ENCODE assay signal across 8 mouse cellular contexts in genomic region chr7:80370649-80371040, GRCm38 (mm10). TPM values are rescaled to one million over a fixed set of nuclear protein-coding genes. Genes with fewer than 3 reads are reported as not detected.
DNase-seq lines count a peak whose midpoint lies in the region; ATAC-seq lines count a peak whose summit lies in the region.

No protein-coding gene starts in this region.

- peaks cover 5% of the 10 kb centered on the region; the same call in 1 of the 2 replicates for H3K27me3 ChIP-seq in hindbrain, embryonic 10.5 days (ENCODE audit: insufficient read depth, poor library complexity, severe bottlenecking)

- H3K4me1 ChIP-seq in hindbrain, embryonic 10.5 days (replicated peaks) = peaks cover 24% of the 10 kb centered on the region

- 0% methylated on average over 31 of the region's 31 CpGs for WGBS in hindbrain, embryonic 10.5 days

- peak overlapping the region; percentile 95 for H3K27ac ChIP-seq in hindbrain, embryonic 10.5 days

- no peaks in the 10 kb centered on the region for H3K9me3 ChIP-seq in hindbrain, embryonic 10.5 days

- H3K4me3 ChIP-seq in hindbrain, embryonic 10.5 days = peak overlapping the region; percentile 94

- peaks cover 31% of the 10 kb centered on the region for H3K36me3 ChIP-seq in hindbrain, embryonic 10.5 days

- peak; percentile 92 for DNase-seq in ES-CJ7 (ENCODE audit: low read depth, low spot score)
- no peak for DNase-seq in hindbrain, embryonic 10.5 days (ENCODE audit: low spot score)
- DNase-seq in layer of hippocampus, postnatal 25 days (ENCODE audit: extremely low spot score in 1 of 2, low spot score in 1 of 2) = peak; percentile 71 to 74
- DNase-seq in lung, postnatal 14 days = peak; percentile 76
- peak; percentile 98 for DNase-seq in retina, adult 2 months (ENCODE audit: low read depth, low spot score)
- DNase-seq in thymus, postnatal 25 days = peak; percentile 85

- ATAC-seq in cerebellum, adult (ENCODE audit: insufficient number of reproducible peaks, low FRiP score, low TSS enrichment) = peak; percentile 67; the same call in 1 of the 2 replicates
- ATAC-seq in frontal cortex, adult (ENCODE audit: low TSS enrichment) = peak; percentile 64

RNA-seq across cellular contexts. Expression of gene Man2a2, which starts 0.5 kb away (rescaled TPM):
- polyA plus RNA-seq in hindbrain, embryonic 10.5 days (2016; fragmentation: Nextera tagmentation; extraction: Ambion mirVana) = 17.7 TPM in 2 replicates
- total RNA-seq in layer of hippocampus, postnatal 25 days (2021) = 100 to 1,000 TPM; 141 to 168 TPM

RNA-seq across cellular contexts. Expression of gene Fes, which starts 17.1 kb away (rescaled TPM):
- polyA plus RNA-seq in hindbrain, embryonic 10.5 days (2016; fragmentation: Nextera tagmentation; extraction: Ambion mirVana) = 10.4 and 11.6 TPM in 2 replicates
- total RNA-seq in layer of hippocampus, postnatal 25 days (2021) = 1 to 10 TPM; 4.2 to 6.1 TPM

RNA-seq across cellular contexts. Expression of gene Hddc3, which starts 27.7 kb away (rescaled TPM):
- 19.6 and 26.3 TPM in 2 replicates for polyA plus RNA-seq in hindbrain, embryonic 10.5 days (2016; fragmentation: Nextera tagmentation; extraction: Ambion mirVana)
- total RNA-seq in layer of hippocampus, postnatal 25 days (2021) = 10 to 100 TPM; 45.5 to 48.1 TPM

RNA-seq across cellular contexts. Expression of gene Unc45a, which starts 29.8 kb away (rescaled TPM):
- 46.2 and 54.6 TPM in 2 replicates for polyA plus RNA-seq in hindbrain, embryonic 10.5 days (2016; fragmentation: Nextera tagmentation; extraction: Ambion mirVana)
- total RNA-seq in layer of hippocampus, postnatal 25 days (2021) = 10 to 100 TPM; 34.9 to 41.5 TPM

RNA-seq across cellular contexts. Expression of gene Furin, which starts 34.6 kb away (rescaled TPM):
- 4.6 and 5.2 TPM in 2 replicates for polyA plus RNA-seq in hindbrain, embryonic 10.5 days (2016; fragmentation: Nextera tagmentation; extraction: Ambion mirVana)
- 10 to 100 TPM; 39.6 to 42.3 TPM for total RNA-seq in layer of hippocampus, postnatal 25 days (2021)
